ENCODE assay signal across 18 mouse cellular contexts in genomic region chr7:99049897-99050296, GRCm38 (mm10).
DNase-seq lines count a peak whose midpoint lies in the region; ATAC-seq lines count a peak whose summit lies in the region.
"Had no signal": no experiment of that assay in that cellular context is flagged by ENCODE, and none has a peak within 500 bp of the region (broad histone marks: within the 10 kb centered on the region; RNA-seq: fewer than 3 reads in every experiment).

No protein-coding gene starts in this region.

- no peaks in the 10 kb centered on the region for H3K9me3 ChIP-seq in midbrain, embryonic 10.5 days (replicated peaks)
- H3K9me3 ChIP-seq: embryonic facial prominence, embryonic 15.5 days; hindbrain, embryonic 13.5 days; liver, embryonic 15.5 days; midbrain, embryonic 15.5 days had no signal

- peak; percentile 33 to 34 for DNase-seq in B cell, adult 2 months
- DNase-seq in MEL-GATA-1-ER (ENCODE audit: extremely low read depth, low read depth), result peak; percentile 36
- DNase-seq in midbrain, embryonic 10.5 days (ENCODE audit: low spot score), result no peak
- DNase-seq in layer of hippocampus, adult 9-10 months (ENCODE audit: low spot score), result no peak
- no peak for DNase-seq in adrenal gland, postnatal 10 days
- DNase-seq: cerebellum, adult 11 months; cerebellum, postnatal 10 days; forebrain, postnatal 0 days; heart, postnatal 10 days; right cerebral cortex, postnatal 25 days had no signal

- 95% methylated on average over 3 of the region's 3 CpGs for WGBS in midbrain, embryonic 10.5 days

- no peak overlapping the region for H3K4me3 ChIP-seq in midbrain, embryonic 10.5 days
- H3K4me3 ChIP-seq: embryonic facial prominence, embryonic 15.5 days; hindbrain, embryonic 13.5 days; liver, embryonic 15.5 days; midbrain, embryonic 15.5 days had no signal

- H3K4me1 ChIP-seq in midbrain, embryonic 10.5 days, result 0 out of 2 replicates have a peak, but pooled peaks cover 6% of the 10 kb centered on the region

- no peak overlapping the region for H3K27ac ChIP-seq in midbrain, embryonic 10.5 days (replicated peaks)
- H3K27ac ChIP-seq: embryonic facial prominence, embryonic 15.5 days; hindbrain, embryonic 13.5 days; kidney, postnatal 0 days; liver, embryonic 15.5 days; midbrain, embryonic 15.5 days had no signal

- no peaks in the 10 kb centered on the region for H3K27me3 ChIP-seq in midbrain, embryonic 10.5 days (ENCODE audit: low read depth, poor library complexity, severe bottlenecking)
- H3K27me3 ChIP-seq: embryonic facial prominence, embryonic 15.5 days; hindbrain, embryonic 13.5 days; liver, embryonic 15.5 days; midbrain, embryonic 15.5 days had no signal

- no peaks in the 10 kb centered on the region for H3K36me3 ChIP-seq in midbrain, embryonic 10.5 days
- H3K36me3 ChIP-seq: hindbrain, embryonic 13.5 days; midbrain, embryonic 15.5 days had no signal

- ATAC-seq in hematopoietic stem cell, adult 5-6 weeks (replicated peaks in 1 of 2; ENCODE audit: insufficient read depth in 1 of 2, low FRiP score in 2 of 2, low TSS enrichment in 1 of 2, low read depth in 1 of 2, poor library complexity in 2 of 2, severe bottlenecking in 2 of 2), result peak; percentile 78 to 90
- ATAC-seq in neutrophil, adult 5-6 weeks (ENCODE audit: extremely low read depth, insufficient number of reproducible peaks, low FRiP score, poor library complexity, severe bottlenecking), result peak; percentile 79
- ATAC-seq: forebrain, postnatal 0 days; intestine, embryonic 16.5 days; midbrain, embryonic 15.5 days had no signal

Comparison
In these comparisons a context has a peak if more than half of its experiments do, and no peak if none do; other contexts are left out.
1. DNase-seq: peak in B cell, adult 2 months (2 of 2) and MEL-GATA-1-ER (single experiment); none in midbrain, embryonic 10.5 days (single experiment), layer of hippocampus, adult 9-10 months (single experiment) and adrenal gland, postnatal 10 days (single experiment).